Mouse (Mus musculus) E14TG2a.4 (cell line): ENCODE data around the gene Aga.

Source experiments
- CTCF ChIP-seq: conservative IDR thresholded peaks from 2 replicates; pipeline ENCODE4 v1.5.1; 2014; ENCODE audit warnings: low read length
- NANOG ChIP-seq: IDR thresholded peaks from 2 replicates; pipeline ENCODE4 v1.6.1; 2014; ENCODE audit warnings: borderline replicate concordance, low read length, mixed read lengths

DNA sequence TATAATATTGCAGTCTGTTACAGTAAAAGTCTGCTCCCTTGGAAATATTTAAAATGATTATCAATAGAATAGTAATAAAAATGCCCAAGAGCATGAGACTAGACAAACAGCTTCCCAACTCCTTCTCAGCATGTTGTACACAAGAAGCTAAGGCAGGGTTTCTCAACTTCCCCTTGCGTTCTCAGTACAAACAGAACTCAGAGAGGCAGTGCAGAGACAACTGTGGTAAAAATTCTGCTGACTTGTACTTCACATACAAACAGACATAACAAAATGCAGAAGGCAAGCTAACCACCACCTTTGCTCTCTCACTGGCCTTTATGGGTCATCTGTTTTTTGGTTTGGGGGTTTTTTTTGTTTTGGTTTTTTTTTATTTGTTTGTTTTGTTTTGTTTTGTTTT lies 15.3 kb upstream of the Aga start:
- TF ChIP-seq CTCF (no peak), NANOG (no peak)
